Mouse (Mus musculus) cerebellum, postnatal 36 days (tissue): ENCODE results near the gene Lrrc23.
A peak's percentile ranks its signal among the peaks of the same experiment; 100 is the strongest.

Experiments
- DNase-seq, 2 experiments: peaks; one replicate each; pipeline ENCODE4 v3.0.0; 2021 to 2022; ENCODE audit warnings: mixed read lengths in 2 of 2

Gene Lrrc23

DNA sequence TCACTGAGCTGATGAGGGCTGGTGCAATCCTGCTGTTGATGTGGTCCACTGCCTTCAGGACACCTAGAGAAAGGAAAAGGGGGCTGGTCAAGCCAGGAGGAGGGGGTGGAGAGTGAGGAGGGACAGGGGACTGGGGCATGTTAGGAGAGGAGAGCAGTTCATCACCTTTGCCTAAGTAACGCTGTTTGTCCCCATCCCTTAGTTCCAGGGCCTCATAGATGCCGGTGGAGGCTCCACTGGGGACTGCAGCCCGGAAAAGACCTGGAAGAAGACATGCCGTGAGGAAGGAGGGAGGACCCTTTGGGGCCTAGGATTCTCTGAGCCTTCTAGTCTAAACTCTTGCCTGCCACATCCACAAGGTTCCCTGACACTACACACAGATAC is 12.0 kb downstream of the Lrrc23 start:
- DNase-seq: no peak

GRCm38 (mm10) chr6:124765951-124766350 is 13.6 kb downstream of the Lrrc23 start:
- no peak for DNase-seq

GRCm38 (mm10) chr6:124759259-124759658 is 20.3 kb downstream of the Lrrc23 start:
- peak; percentile 87 to 88 for DNase-seq

DNA sequence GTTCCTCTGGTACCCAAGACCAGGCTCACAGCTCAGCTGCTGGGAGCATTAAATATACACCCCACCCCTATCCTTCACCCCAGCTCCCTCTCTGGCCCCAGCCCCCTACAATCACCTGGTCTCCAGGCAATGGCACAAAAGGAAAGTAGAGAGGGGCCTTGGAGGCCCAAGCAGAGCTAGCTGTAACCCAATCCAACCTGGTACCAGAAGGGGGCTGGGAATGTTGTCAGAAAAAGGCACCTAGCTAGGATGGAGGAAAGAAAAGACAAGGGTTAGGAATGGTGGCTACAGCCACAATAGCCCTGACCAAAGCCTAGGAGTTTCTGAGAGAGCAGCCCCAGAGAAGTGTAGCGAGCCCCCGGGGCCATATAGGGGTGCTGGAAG is 20.7 kb downstream of the Lrrc23 start:
- DNase-seq: no peak

DNA sequence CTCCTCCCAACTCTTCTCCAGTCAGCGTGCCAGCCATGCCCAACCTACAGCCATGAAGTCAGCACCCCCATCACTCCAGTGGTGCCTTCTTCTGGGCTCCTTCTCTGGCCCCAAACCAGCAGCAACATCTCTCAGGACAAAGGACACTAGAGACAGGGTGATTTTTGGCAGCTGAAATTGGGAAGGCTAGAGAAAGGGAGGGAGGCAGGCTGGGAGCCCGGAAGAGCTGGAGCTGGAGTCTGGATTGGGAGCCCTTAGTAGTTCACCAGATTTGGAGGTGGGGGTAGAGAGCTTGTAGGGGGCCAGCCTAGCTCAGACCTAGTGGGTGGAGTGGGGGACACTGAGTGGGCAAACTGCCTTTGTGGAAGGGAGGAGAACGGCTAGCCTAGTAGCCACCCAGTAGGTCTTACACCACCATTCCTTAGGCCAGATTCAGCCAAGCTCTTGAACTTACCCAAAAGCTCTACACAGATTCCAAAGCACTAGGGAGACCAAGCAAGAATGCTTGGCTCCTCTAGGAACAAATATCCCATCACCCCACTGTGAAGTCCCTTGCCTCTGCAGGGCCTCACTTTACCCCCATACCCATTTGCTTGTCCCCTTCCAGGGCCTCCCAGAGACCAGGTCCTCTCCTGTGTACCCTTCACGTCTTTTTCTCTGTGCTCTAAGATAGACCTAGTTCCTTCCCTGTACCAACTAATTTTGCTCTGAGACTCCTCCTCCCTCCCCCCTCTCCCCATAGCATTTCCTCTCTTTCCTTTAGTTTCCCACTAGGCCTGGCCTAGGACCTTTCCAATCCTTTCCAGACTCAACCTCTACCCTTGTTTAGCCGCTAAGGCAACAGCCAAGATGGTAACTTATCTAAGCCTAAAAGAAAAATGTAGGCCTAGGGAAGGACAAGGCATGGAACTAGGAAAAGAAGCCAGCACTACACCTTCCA is 21.3 kb downstream of the Lrrc23 start:
- peak; percentile 71 to 76 for DNase-seq

- DNase-seq: no peak
These were observed 22.1 kb downstream of the Lrrc23 start for GRCm38 (mm10) chr6:124757351-124757880.

DNA sequence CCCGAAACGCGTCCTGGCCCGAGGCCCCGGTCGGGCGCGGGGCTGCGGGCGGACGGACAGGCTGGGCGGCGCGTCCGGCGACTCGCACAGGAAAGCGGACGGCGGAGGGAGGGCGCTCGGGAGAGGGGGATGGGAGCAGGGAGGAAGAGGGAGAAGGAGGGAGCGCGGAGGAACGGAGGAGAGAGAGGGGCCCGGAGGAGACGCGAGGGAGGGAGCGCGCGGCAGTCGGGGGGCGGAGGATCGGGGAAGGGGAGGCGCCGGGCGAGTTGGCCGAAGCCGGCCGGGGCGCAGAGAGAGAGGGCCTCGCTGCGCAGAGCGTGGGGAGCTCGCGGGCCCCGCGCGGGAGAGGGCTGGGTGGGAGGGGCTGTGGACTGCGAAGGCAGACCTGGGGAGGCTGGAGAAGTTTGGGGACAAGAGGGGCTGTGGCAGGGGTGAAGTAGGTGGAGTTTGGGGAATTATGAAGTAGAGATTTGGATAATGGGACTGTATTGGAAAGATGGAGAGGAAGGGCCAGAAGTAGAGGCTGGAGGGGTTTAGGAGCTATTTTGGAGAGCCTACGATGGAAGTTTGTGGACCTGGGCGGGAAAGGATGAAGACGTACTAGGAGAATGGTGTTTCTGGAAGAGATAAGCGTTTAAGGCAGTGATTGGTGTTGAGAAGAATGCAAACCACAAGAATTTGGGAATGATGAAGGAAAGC is 22.7 kb downstream of the Lrrc23 start:
- DNase-seq: peak; percentile 78 to 83

GRCm38 (mm10) chr6:124755831-124756595 is 23.5 kb downstream of the Lrrc23 start, which contains the start of the genes Gm45234 and Atn1:
Gene Gm45234, minus strand, starts transcription at chr6:124756021.
Gene Atn1, minus strand, starts transcription at chr6:124756524.
- DNase-seq: peak; percentile 63 to 76

DNA sequence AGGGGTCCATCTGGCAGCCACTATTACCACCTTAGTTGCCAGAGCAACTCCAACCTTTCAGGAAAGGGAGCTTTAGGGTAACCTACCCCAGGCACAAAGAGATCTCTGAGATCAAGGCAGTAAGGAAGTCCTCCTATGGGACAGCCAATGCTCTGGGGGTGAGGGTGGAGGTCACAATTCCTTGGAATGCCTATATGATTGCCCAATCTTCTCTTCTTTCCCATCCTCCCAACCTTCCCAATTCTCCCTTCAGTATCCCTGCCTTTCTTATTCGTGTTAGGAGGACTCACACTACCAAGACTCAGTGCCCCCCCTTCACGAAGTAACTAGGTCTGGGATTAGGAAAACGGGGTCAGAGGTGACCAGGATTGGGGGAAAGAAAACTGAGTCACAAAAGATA is 24.2 kb downstream of the Lrrc23 start:
- DNase-seq: no peak

DNA sequence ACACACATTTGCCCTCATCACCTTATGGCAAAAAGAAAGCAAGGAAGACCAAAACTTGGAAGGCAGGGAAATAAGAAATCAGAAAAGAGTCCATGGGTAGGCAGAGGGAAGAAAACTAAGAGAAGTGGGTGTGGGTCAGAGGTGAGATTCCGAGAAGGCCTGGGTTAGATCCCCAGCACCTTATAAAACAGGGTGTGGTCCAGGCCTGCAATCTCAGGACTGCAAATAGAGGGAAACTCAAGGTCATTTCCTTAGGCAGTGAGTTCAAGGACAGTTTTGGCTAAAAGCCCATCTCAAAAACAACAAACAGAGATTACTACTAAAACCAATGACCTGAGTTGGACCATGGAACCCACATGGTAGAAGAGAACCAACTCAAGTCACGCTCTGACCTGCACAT is 25.7 kb downstream of the Lrrc23 start:
- no peak for DNase-seq

DNA sequence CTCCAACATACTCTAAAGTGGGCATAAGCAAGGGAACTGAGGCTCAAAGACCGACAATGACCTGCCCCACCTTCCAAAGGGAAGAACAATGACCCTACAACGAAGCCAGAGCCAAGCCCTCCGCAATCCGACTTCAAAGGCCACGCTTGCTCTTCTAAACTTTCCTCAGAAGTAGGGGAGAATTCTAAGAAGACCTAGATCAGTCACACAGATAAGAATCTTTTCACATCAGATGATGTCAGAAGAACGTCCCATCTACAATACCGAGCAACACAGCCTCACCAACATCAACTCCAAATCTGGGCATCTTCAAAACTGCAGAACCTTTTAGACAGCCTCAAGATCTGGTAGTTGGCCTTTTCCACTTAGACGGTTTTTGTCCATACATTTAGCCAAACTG is 29.1 kb downstream of the Lrrc23 start:
- no peak for DNase-seq

DNA sequence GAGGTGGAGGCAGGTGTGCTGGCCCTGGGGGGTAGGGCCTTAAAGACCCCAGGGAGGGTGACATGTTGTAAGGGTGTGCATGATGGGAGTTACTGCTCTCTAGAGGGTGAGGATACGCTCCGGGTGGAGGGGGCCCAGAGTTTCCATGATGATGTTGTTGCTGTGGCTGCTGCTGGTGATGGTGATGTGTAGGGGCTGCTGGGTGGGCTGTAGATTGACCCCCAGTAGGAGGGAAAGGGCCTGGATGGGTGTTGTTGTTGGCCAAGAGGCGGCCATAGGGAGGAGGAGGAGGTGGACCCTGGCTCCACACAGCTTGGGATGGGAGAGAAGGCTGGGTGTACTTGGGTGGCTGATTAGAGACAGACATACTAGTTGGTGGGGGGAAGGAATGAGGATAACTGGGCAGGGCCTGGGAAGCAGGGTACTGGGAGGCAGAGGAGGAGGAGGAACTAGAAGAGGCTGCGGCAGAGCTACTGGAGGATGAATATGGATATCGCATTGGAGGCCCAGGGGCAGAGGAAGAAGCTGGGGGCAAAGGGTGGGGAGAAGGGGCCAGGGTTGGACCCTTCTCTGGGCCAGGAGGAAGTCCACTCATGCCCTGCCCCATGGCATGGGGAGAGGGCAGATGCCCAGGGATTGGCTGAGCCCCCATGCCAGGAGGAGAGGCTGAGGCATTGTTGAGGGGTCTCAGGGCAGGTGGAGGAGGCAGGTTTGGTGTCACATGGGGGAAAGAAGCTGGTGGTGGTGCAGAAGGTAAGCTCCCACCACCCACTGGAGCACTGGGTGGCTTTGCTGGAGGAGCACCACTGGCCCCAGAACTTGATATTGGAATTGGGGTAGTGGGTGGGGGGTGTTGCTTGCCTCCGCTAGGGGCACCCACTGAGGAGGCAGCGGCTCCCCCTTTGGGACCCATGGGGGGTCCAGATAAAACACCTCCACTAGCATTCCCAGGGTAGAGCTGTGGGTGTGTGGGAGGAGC is 32.6 kb downstream of the Lrrc23 start:
- DNase-seq: no peak

DNA sequence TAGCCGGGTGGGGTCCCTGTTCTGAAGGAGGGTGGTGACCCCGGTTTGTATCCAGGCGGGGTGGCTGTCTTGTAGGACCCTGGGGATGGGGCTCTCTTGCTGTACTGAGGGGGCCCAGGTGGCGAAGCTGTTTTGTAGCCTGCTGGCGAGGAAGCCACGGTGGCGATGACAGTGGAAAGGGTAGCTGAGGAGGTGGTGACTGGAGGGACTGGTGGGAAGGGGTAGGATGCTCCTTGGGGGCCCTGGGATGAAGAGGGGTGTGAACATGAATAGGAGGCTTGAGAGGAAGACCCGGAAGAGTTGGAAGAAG is 33.3 kb downstream of the Lrrc23 start:
- DNase-seq: no peak

GRCm38 (mm10) chr6:124745490-124746295 is 33.8 kb downstream of the Lrrc23 start:
- DNase-seq: peak; percentile 95

GRCm38 (mm10) chr6:124744755-124745321 is 34.7 kb downstream of the Lrrc23 start:
- peak in 1 of 2 experiments; percentile 63 for DNase-seq

- no peak for DNase-seq
These were observed 35.9 kb downstream of the Lrrc23 start for GRCm38 (mm10) chr6:124743647-124744046.

DNA sequence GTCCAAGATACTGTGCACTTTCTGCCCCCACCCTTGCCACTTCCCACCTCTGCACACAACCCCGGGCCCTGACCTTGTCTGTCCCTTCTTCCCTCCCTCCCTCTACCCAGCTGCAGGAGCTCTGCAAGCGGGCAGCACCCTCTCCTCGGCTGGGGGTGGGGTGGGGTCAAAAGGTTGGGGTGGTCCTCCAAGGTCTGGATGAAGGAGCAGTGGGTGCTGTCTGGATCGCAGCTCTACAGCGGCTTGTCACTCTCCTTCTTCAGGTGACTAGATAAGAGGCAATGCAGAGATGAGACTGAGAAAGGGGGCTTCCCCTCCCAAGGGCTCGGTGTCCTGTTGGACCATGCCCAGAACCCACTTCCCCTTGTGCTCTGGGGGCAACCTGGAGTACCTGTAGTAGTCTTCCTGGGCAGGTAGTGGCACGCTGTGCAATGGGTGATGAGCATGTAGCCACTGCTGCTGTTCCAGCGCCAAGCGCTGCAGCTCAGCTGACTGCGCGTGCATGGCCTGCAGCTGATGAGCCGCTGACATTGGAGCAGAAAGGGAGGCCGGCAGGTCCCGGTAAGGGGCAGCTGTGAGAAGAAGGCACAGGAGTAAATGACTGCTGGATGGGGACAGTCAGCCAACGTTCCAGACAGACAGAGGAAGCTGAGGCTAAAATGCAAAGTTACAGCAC is 36.5 kb downstream of the Lrrc23 start:
- DNase-seq: no peak

GRCm38 (mm10) chr6:124741842-124742241 is 37.7 kb downstream of the Lrrc23 start:
- no peak for DNase-seq

DNA sequence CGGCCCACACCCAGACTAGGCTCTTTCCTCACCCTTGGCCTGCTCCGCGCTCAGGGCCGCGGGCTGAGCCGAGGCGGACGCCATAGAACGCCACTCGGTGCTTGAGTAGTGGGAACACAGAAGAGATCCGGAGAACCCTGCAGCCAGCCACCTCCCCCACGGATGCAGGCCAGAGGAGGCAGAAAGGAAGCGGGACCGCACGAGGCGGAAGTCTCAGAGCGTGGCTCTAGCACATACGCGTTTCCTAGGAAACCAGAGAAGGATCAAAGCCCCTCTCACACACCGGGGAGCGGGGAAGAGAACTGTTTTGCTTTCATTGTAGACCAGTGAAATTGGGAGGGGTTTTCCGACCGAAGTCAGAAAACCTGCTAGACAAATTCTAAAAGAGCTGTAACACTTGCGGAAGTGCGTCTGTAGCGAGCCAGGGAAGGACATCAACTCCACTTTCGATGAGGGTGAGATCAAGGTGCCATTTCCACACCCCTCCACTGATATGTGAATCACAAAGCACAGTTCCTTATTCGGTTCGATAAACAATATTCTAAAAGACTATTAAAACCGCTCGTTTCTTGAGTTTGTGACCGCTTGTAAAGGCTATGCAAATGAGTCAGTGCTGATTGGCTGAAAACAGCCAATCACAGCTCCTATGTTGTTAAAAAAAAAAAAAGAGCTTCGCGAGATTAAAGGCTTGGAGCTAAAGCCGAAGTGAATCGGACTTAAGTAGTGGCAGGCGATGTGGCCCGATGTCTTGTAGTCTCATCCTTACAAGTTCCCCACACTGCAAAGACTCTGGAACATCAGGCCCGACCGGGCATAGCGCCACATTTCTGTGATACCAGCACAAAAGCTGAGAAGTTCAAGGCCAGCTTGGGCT is 38.4 kb downstream of the Lrrc23 start, which contains the start of gene Grcc10:
TSS of gene Grcc10 (minus strand) at position 487 of the 874 bp plus-strand sequence.
- peak; percentile 84 to 85 for DNase-seq
